In genomic region chr3:156765015-156765414, GRCm38 (mm10) we compare ENCODE assay signal across 17 mouse cellular contexts.
DNase-seq lines count a peak whose midpoint lies in the region; ATAC-seq lines count a peak whose summit lies in the region.
"Had no signal": no experiment of that assay in that cellular context is flagged by ENCODE, and none has a peak within 500 bp of the region (broad histone marks: within the 10 kb centered on the region; RNA-seq: fewer than 3 reads in every experiment).

No protein-coding gene starts in this region.

- no peaks in the 10 kb centered on the region for H3K9me3 ChIP-seq in hindbrain, embryonic 11.5 days (ENCODE audit: control insufficient read depth, low read length)
- H3K9me3 ChIP-seq in hindbrain, embryonic 13.5 days, result no peaks in the 10 kb centered on the region
- H3K9me3 ChIP-seq in neural tube, embryonic 11.5 days (ENCODE audit: control insufficient read depth, low read length), result no peaks in the 10 kb centered on the region
- H3K9me3 ChIP-seq in neural tube, embryonic 15.5 days (replicated peaks), result no peaks in the 10 kb centered on the region
- H3K9me3 ChIP-seq: embryonic facial prominence, embryonic 12.5 days; forebrain, embryonic 13.5 days; forebrain, embryonic 15.5 days had no signal

- no peaks in the 10 kb centered on the region for H3K4me1 ChIP-seq in hindbrain, embryonic 11.5 days (replicated peaks; ENCODE audit: control insufficient read depth, insufficient read depth, low read length)
- peaks cover 19% of the 10 kb centered on the region for H3K4me1 ChIP-seq in hindbrain, embryonic 13.5 days (replicated peaks)
- H3K4me1 ChIP-seq in neural tube, embryonic 11.5 days (ENCODE audit: control insufficient read depth, insufficient read depth, low read length), result no peaks in the 10 kb centered on the region
- no peaks in the 10 kb centered on the region; the same call in 1 of the 2 replicates for H3K4me1 ChIP-seq in neural tube, embryonic 15.5 days
- H3K4me1 ChIP-seq: embryonic facial prominence, embryonic 12.5 days had no signal

- no peak overlapping the region for H3K9ac ChIP-seq in hindbrain, embryonic 11.5 days (ENCODE audit: low read depth, low read length)
- no peak overlapping the region for H3K9ac ChIP-seq in hindbrain, embryonic 13.5 days
- H3K9ac ChIP-seq in neural tube, embryonic 11.5 days (ENCODE audit: low read length), result no peak overlapping the region
- H3K9ac ChIP-seq in neural tube, embryonic 15.5 days (replicated peaks), result no peak overlapping the region
- H3K9ac ChIP-seq: embryonic facial prominence, embryonic 12.5 days; forebrain, embryonic 13.5 days; forebrain, embryonic 15.5 days; forebrain, postnatal 0 days had no signal

- H3K4me3 ChIP-seq in hindbrain, embryonic 11.5 days (ENCODE audit: low read depth, low read length), result no peak overlapping the region
- no peak overlapping the region for H3K4me3 ChIP-seq in hindbrain, embryonic 13.5 days
- H3K4me3 ChIP-seq in neural tube, embryonic 11.5 days (ENCODE audit: low read depth, low read length), result no peak overlapping the region
- no peak overlapping the region for H3K4me3 ChIP-seq in neural tube, embryonic 15.5 days (replicated peaks)
- H3K4me3 ChIP-seq: embryonic facial prominence, embryonic 12.5 days; forebrain, embryonic 13.5 days; forebrain, embryonic 15.5 days had no signal

- no peak overlapping the region for H3K27ac ChIP-seq in hindbrain, embryonic 11.5 days (ENCODE audit: low read depth, low read length)
- no peak overlapping the region for H3K27ac ChIP-seq in hindbrain, embryonic 13.5 days
- H3K27ac ChIP-seq in neural tube, embryonic 11.5 days (ENCODE audit: low read depth, low read length), result no peak overlapping the region
- no peak overlapping the region for H3K27ac ChIP-seq in neural tube, embryonic 15.5 days (replicated peaks)
- H3K27ac ChIP-seq: embryonic facial prominence, embryonic 12.5 days; forebrain, embryonic 13.5 days; forebrain, embryonic 15.5 days had no signal

- DNase-seq in hindbrain, embryonic 11.5 days (ENCODE audit: low spot score), result no peak
- DNase-seq in neural tube, embryonic 11.5 days (ENCODE audit: low spot score), result no peak
- DNase-seq in gastrocnemius, postnatal 25 days, result no peak
- DNase-seq: adrenal gland, adult 2 months; adrenal gland, postnatal 10 days; adrenal gland, postnatal 25 days; cerebellum, adult 11-12 months; cerebellum, adult 2 months; cerebellum, adult 9-10 months; cerebellum, postnatal 10 days; cerebellum, postnatal 25 days; forebrain, postnatal 0 days had no signal

- 54% methylated on average over 3 of the region's 3 CpGs for WGBS in hindbrain, embryonic 11.5 days
- WGBS in hindbrain, embryonic 13.5 days, result 47% methylated on average over 3 of the region's 3 CpGs
- 54% methylated on average over 3 of the region's 3 CpGs for WGBS in neural tube, embryonic 11.5 days
- 36% methylated on average over 3 of the region's 3 CpGs for WGBS in neural tube, embryonic 15.5 days

- peak; percentile 62 for ATAC-seq in hindbrain, embryonic 11.5 days (ENCODE audit: low FRiP score)
- no peak for ATAC-seq in hindbrain, embryonic 13.5 days (ENCODE audit: low FRiP score)
- ATAC-seq in neural tube, embryonic 11.5 days (ENCODE audit: insufficient read depth, low FRiP score, low TSS enrichment), result peak; percentile 18; the same call in 1 of the 2 replicates
- no peak for ATAC-seq in neural tube, embryonic 15.5 days (ENCODE audit: low FRiP score)
- ATAC-seq: forebrain, embryonic 13.5 days; forebrain, embryonic 15.5 days; forebrain, postnatal 0 days had no signal

- no peaks in the 10 kb centered on the region for H3K36me3 ChIP-seq in hindbrain, embryonic 11.5 days (ENCODE audit: control insufficient read depth, insufficient read depth, low read length)
- H3K36me3 ChIP-seq in hindbrain, embryonic 13.5 days, result no peaks in the 10 kb centered on the region
- no peaks in the 10 kb centered on the region for H3K36me3 ChIP-seq in neural tube, embryonic 11.5 days (ENCODE audit: control insufficient read depth, insufficient read depth, low read length)
- H3K36me3 ChIP-seq in neural tube, embryonic 15.5 days, result no peaks in the 10 kb centered on the region
- H3K36me3 ChIP-seq: embryonic facial prominence, embryonic 12.5 days; forebrain, embryonic 15.5 days had no signal

- H3K27me3 ChIP-seq in hindbrain, embryonic 11.5 days (ENCODE audit: control insufficient read depth, insufficient read depth, low read length), result no peaks in the 10 kb centered on the region
- H3K27me3 ChIP-seq in hindbrain, embryonic 13.5 days, result no peaks in the 10 kb centered on the region
- H3K27me3 ChIP-seq in neural tube, embryonic 11.5 days (ENCODE audit: control insufficient read depth, insufficient read depth, low read length), result no peaks in the 10 kb centered on the region
- H3K27me3 ChIP-seq in neural tube, embryonic 15.5 days (replicated peaks), result no peaks in the 10 kb centered on the region
- H3K27me3 ChIP-seq: embryonic facial prominence, embryonic 12.5 days; forebrain, embryonic 13.5 days; forebrain, embryonic 15.5 days had no signal

- no peak overlapping the region for H3K4me2 ChIP-seq in hindbrain, embryonic 11.5 days (replicated peaks; ENCODE audit: low read depth, low read length)
- H3K4me2 ChIP-seq in hindbrain, embryonic 13.5 days, result no peak overlapping the region
- no peak overlapping the region for H3K4me2 ChIP-seq in neural tube, embryonic 11.5 days (ENCODE audit: low read depth)
- H3K4me2 ChIP-seq in neural tube, embryonic 15.5 days, result no peak overlapping the region
- H3K4me2 ChIP-seq: embryonic facial prominence, embryonic 12.5 days; forebrain, embryonic 13.5 days; forebrain, embryonic 15.5 days had no signal

Comparison
In these comparisons a context has a peak if more than half of its experiments do, and no peak if none do; other contexts are left out.
1. ATAC-seq: peak in hindbrain, embryonic 11.5 days (single experiment) and neural tube, embryonic 11.5 days (single experiment); none in hindbrain, embryonic 13.5 days (single experiment) and neural tube, embryonic 15.5 days (single experiment).